Mouse (Mus musculus) neural tube, embryonic 15.5 days (tissue): ENCODE data around the gene Ankdd1a. TPM values are rescaled to one million over a fixed set of nuclear protein-coding genes. Genes with fewer than 3 reads are reported as not detected.

ENCODE experiments used
- ATAC-seq: fragments of 200-750 bp; cut with Nextera tagmentation; 2 replicates; pipeline ENCODE4 v1.8.0; 2017; ENCODE audit warnings: mild to moderate bottlenecking, moderate TSS enrichment, moderate library complexity; ENCODE audit not compliant: low FRiP score
- H3K27ac ChIP-seq: fragments of 300-500 bp; sonication (generic); replicated peaks from 2 replicates; pipeline ENCODE4 v1.5.1; 2015; ENCODE audit warnings: mild to moderate bottlenecking, inconsistent platforms
- H3K27me3 ChIP-seq: fragments of 300-500 bp; sonication (generic); replicated peaks from 2 replicates; pipeline ENCODE4 v1.6.1; 2015; ENCODE audit warnings: inconsistent platforms
- H3K36me3 ChIP-seq: fragments of 300-500 bp; sonication (generic); 2 replicates; pipeline ENCODE4 v1.6.1; 2015; ENCODE audit warnings: inconsistent platforms
- H3K4me1 ChIP-seq: fragments of 300-500 bp; sonication (generic); 2 replicates; pipeline ENCODE4 v1.6.1; 2015; ENCODE audit warnings: inconsistent platforms
- H3K4me2 ChIP-seq: fragments of 300-500 bp; sonication (generic); 2 replicates; pipeline ENCODE4 v1.6.1; 2015; ENCODE audit warnings: inconsistent platforms, mild to moderate bottlenecking, moderate library complexity
- H3K4me3 ChIP-seq: fragments of 300-500 bp; sonication (generic); replicated peaks from 2 replicates; pipeline ENCODE4 v1.5.1; 2015; ENCODE audit warnings: mild to moderate bottlenecking, inconsistent platforms
- H3K9ac ChIP-seq: fragments of 300-500 bp; sonication (generic); replicated peaks from 2 replicates; pipeline ENCODE4 v1.6.1; 2015; ENCODE audit warnings: mild to moderate bottlenecking, inconsistent platforms
- H3K9me3 ChIP-seq: fragments of 300-500 bp; sonication (generic); replicated peaks from 2 replicates; pipeline ENCODE4 v1.6.1; 2016; ENCODE audit warnings: inconsistent platforms
- WGBS: fragments of 180-500 bp; shearing (Covaris S2); methylation state at CpG from one replicate; pipeline ENCODE4 v1.1.7; 2015; ENCODE audit warnings: mixed read lengths; 5-methylcytosine and 5-hydroxymethylcytosine counted together
- polyA plus RNA-seq: library from polyadenylated mRNA; unstranded; fragments of >200 nt; fragmentation: Nextera tagmentation; extraction: Ambion mirVana; gene quantifications from 2 replicates; pipeline ENCODE4 v1.2.1, GENCODE M21; 2015

Ankdd1a gene
- polyA plus RNA-seq, 1 experiment from 2014 or later: 1.2 TPM

- WGBS: 74% methylated on average over 13 of the region's 13 CpGs
- Histone ChIP-seq H3K4me3 (no peak overlapping the region), H3K9me3 (no peaks in the 10 kb centered on the region), H3K4me2 (no peak overlapping the region), H3K9ac (no peak overlapping the region), H3K27me3 (no peaks in the 10 kb centered on the region), H3K4me1 (0 out of 2 replicates have a peak, but pooled peaks cover 5% of the 10 kb centered on the region), H3K27ac (0 out of 2 replicates have a peak overlapping the region, but pooled peaks have one; percentile 41), H3K36me3 (no peaks in the 10 kb centered on the region)
- ATAC-seq: no peak
These were observed 21.4 kb upstream of the Ankdd1a start for GRCm38 (mm10) chr9:65541126-65542068.

GRCm38 (mm10) chr9:65539697-65540096, 19.7 kb upstream of the Ankdd1a start:
- Histone ChIP-seq H3K27ac (no peak overlapping the region), H3K9ac (no peak overlapping the region), H3K4me2 (no peak overlapping the region), H3K4me3 (no peak overlapping the region), H3K9me3 (no peaks in the 10 kb centered on the region), H3K36me3 (no peaks in the 10 kb centered on the region), H3K4me1 (no peaks in the 10 kb centered on the region), H3K27me3 (no peaks in the 10 kb centered on the region)
- ATAC-seq: no peak
- 79% methylated on average over 9 of the region's 9 CpGs for WGBS

- no peak for ATAC-seq
- H3K4me2 ChIP-seq: no peak overlapping the region
- H3K36me3 ChIP-seq: no peaks in the 10 kb centered on the region
- WGBS: 90% methylated on average over 8 of the region's 8 CpGs
- H3K27ac ChIP-seq: no peak overlapping the region
- H3K4me1 ChIP-seq: no peaks in the 10 kb centered on the region
- H3K9ac ChIP-seq: no peak overlapping the region
- H3K4me3 ChIP-seq: no peak overlapping the region
- no peaks in the 10 kb centered on the region for H3K27me3 ChIP-seq
- no peaks in the 10 kb centered on the region for H3K9me3 ChIP-seq
These were observed 18.1 kb upstream of the Ankdd1a start for GRCm38 (mm10) chr9:65537901-65538630.

- H3K9ac ChIP-seq: no peak overlapping the region
- 85% methylated on average over 4 of the region's 4 CpGs for WGBS
- no peaks in the 10 kb centered on the region for H3K9me3 ChIP-seq
- no peaks in the 10 kb centered on the region for H3K36me3 ChIP-seq
- no peak overlapping the region for H3K4me2 ChIP-seq
- H3K4me3 ChIP-seq: no peak overlapping the region
- no peaks in the 10 kb centered on the region for H3K27me3 ChIP-seq
- no peaks in the 10 kb centered on the region for H3K4me1 ChIP-seq
- H3K27ac ChIP-seq: no peak overlapping the region
- ATAC-seq: no peak
These were observed 16.5 kb upstream of the Ankdd1a start for GRCm38 (mm10) chr9:65536491-65536890.

GRCm38 (mm10) chr9:65535789-65536469, 15.9 kb upstream of the Ankdd1a start:
- H3K36me3 ChIP-seq: no peaks in the 10 kb centered on the region
- H3K27ac ChIP-seq: no peak overlapping the region
- H3K9me3 ChIP-seq: no peaks in the 10 kb centered on the region
- no peak overlapping the region for H3K4me2 ChIP-seq
- H3K9ac ChIP-seq: no peak overlapping the region
- 85% methylated on average over 11 of the region's 11 CpGs for WGBS
- H3K4me3 ChIP-seq: no peak overlapping the region
- no peak for ATAC-seq
- H3K27me3 ChIP-seq: no peaks in the 10 kb centered on the region
- H3K4me1 ChIP-seq: no peaks in the 10 kb centered on the region

- H3K36me3 ChIP-seq: no peaks in the 10 kb centered on the region
- WGBS: 81% methylated on average over 3 of the region's 3 CpGs
- no peak overlapping the region for H3K27ac ChIP-seq
- no peak overlapping the region for H3K4me3 ChIP-seq
- H3K27me3 ChIP-seq: no peaks in the 10 kb centered on the region
- ATAC-seq: no peak
- H3K9ac ChIP-seq: no peak overlapping the region
- H3K4me1 ChIP-seq: no peaks in the 10 kb centered on the region
- H3K9me3 ChIP-seq: no peaks in the 10 kb centered on the region
- H3K4me2 ChIP-seq: no peak overlapping the region
These were observed 15.3 kb upstream of the Ankdd1a start for GRCm38 (mm10) chr9:65535191-65535722.

- Histone ChIP-seq H3K4me3 (no peak overlapping the region), H3K9me3 (no peaks in the 10 kb centered on the region), H3K36me3 (no peaks in the 10 kb centered on the region), H3K4me1 (no peaks in the 10 kb centered on the region), H3K4me2 (no peak overlapping the region), H3K27ac (no peak overlapping the region), H3K9ac (no peak overlapping the region), H3K27me3 (no peaks in the 10 kb centered on the region)
- no peak for ATAC-seq
- WGBS: 83% methylated on average over 3 of the region's 3 CpGs
These were observed 14.1 kb upstream of the Ankdd1a start for GRCm38 (mm10) chr9:65534111-65534510.

- WGBS: 67% methylated on average over 8 of the region's 8 CpGs
- Histone ChIP-seq H3K4me1 (no peaks in the 10 kb centered on the region), H3K36me3 (no peaks in the 10 kb centered on the region), H3K9me3 (no peaks in the 10 kb centered on the region), H3K4me2 (no peak overlapping the region), H3K4me3 (no peak overlapping the region), H3K9ac (no peak overlapping the region), H3K27me3 (no peaks in the 10 kb centered on the region), H3K27ac (no peak overlapping the region)
- ATAC-seq: no peak
These were observed 13.0 kb upstream of the Ankdd1a start for GRCm38 (mm10) chr9:65532986-65533385.

- no peak overlapping the region for H3K27ac ChIP-seq
- no peak overlapping the region for H3K4me3 ChIP-seq
- 83% methylated on average over 5 of the region's 5 CpGs for WGBS
- no peaks in the 10 kb centered on the region for H3K36me3 ChIP-seq
- H3K4me1 ChIP-seq: no peaks in the 10 kb centered on the region
- no peak for ATAC-seq
- H3K4me2 ChIP-seq: no peak overlapping the region
- H3K27me3 ChIP-seq: no peaks in the 10 kb centered on the region
- no peak overlapping the region for H3K9ac ChIP-seq
- H3K9me3 ChIP-seq: no peaks in the 10 kb centered on the region
These were observed 11.3 kb upstream of the Ankdd1a start for GRCm38 (mm10) chr9:65531283-65531682.

- Histone ChIP-seq H3K36me3 (no peaks in the 10 kb centered on the region), H3K27me3 (no peaks in the 10 kb centered on the region), H3K4me3 (no peak overlapping the region), H3K9me3 (no peaks in the 10 kb centered on the region), H3K4me2 (no peak overlapping the region), H3K9ac (no peak overlapping the region), H3K4me1 (no peaks in the 10 kb centered on the region), H3K27ac (no peak overlapping the region)
- ATAC-seq: no peak
- 70% methylated on average over 8 of the region's 8 CpGs for WGBS
These were observed 9.7 kb upstream of the Ankdd1a start for GRCm38 (mm10) chr9:65529659-65530058.

GRCm38 (mm10) chr9:65528417-65529038, 8.5 kb upstream of the Ankdd1a start:
- no peak for ATAC-seq
- H3K4me1 ChIP-seq: peaks cover 4% of the 10 kb centered on the region
- H3K4me3 ChIP-seq: no peak overlapping the region
- H3K9ac ChIP-seq: no peak overlapping the region
- no peak overlapping the region for H3K27ac ChIP-seq
- no peaks in the 10 kb centered on the region for H3K9me3 ChIP-seq
- H3K4me2 ChIP-seq: no peak overlapping the region
- H3K27me3 ChIP-seq: no peaks in the 10 kb centered on the region
- no peaks in the 10 kb centered on the region for H3K36me3 ChIP-seq
- WGBS: 86% methylated on average over 6 of the region's 6 CpGs
